Mouse (Mus musculus) mesoderm, embryonic 11.5 days (tissue): ENCODE results near the gene Cdk14.
"Not testable (repeated sequence)": the region's sequence is repeated elsewhere in the genome, so short reads cannot be mapped to it uniquely, and the experiment has no call there.

Experiments used
- DNase-seq: peaks from one replicate; pipeline ENCODE4 v3.0.0-alpha.2; 2012; ENCODE audit warnings: low read depth, low spot score

Gene Cdk14

DNA sequence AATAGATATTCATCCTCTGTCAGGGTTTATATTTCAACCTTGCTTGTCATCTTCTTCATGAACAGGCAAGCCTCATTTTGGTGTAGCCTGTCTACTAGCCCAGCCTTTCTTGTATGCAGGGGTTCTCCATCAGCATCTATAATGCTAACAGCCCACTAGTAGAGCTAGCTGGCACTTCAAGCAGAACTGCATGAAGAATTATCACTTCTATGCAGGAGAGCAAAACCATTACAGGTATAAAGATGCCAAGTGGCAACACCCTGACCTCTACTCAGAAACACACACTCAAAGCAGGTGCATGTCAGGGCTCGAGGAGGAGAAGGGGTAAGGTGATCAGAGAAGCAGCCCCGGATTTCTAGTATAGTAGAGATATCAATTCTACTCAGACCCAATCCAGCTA lies 155.4 kb downstream of the Cdk14 start:
- DNase-seq = no peak

DNA sequence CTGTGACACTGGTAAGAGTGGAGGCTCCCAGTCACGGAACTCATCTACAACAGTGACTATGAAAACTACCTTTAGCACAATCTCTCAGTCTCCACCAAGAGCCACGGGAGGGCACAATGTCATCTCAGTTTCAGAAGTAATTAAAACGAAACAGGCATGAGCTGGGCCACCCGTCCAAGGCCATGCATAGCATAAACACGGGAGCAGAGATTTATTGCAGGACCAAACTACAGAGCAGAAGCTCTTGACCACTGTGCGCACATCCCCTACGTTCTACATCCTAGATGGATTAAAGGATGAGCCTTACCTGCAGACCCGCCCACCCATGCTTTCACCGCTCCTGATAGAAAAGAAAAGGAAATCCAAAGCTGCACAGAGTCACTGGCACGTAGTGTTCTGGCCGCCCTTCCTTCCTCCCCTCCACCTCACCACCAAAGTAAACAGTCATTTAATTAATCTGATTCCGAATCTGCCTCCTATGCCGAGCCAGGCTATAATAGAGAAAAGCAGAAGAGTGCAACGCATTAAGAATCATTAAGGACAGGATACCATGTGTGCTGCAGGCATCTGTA lies 158.3 kb downstream of the Cdk14 start:
- no peak for DNase-seq

DNA sequence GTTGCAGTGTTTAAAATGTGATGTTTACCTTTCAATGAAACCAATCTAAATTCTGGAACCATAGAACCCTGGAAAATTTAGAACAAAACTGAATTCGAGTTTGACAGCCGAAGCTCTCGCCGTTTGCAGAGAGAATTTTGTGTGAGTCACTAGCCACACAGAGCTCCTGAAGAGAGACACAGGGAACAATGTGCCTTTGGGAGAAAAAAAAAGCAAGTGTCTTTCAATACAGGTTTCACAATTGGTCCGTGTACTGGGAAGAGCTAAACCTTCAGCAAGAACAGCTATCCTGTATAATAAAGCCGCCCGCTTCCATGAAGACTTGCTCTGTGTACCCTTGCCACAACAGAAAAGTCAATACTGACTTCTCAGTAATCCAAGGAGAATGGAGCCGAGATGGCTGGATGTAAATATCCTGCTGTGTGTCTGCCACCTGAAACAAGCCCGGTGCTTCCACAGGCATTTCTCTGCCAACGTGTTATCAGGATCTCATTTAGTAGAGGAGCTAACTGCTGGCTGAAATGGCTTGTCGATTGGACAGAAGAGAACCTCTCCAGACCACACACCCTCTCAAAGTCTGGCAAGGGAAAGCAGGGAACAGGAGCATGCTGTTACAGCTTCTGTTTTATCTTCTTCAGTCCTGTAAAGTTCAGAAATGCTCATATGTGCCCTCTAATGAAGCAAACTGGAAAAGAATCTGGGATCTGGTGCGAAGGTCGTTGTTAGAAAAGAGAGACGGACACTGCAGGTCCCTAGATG lies 159.0 kb downstream of the Cdk14 start:
- no peak for DNase-seq

DNA sequence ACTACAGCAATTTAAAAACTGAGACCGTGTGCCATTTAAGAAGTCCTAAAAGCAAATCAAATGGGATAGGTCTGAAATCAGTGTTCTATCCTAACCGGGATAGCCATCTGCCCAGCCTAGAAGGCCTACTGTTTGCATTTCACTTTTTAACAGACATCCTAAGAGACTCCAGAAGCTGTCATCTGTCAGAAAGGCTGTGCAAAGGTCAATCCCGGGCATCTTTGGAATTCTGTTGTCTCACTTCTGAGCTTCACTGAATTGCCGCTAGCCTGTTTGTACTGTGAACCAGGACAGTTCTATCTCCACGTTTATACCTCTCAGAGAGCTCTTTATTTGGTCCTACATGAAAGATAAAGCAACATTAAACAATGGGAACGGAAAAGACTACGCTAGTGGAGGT lies 159.8 kb downstream of the Cdk14 start:
- DNase-seq = no peak

DNA sequence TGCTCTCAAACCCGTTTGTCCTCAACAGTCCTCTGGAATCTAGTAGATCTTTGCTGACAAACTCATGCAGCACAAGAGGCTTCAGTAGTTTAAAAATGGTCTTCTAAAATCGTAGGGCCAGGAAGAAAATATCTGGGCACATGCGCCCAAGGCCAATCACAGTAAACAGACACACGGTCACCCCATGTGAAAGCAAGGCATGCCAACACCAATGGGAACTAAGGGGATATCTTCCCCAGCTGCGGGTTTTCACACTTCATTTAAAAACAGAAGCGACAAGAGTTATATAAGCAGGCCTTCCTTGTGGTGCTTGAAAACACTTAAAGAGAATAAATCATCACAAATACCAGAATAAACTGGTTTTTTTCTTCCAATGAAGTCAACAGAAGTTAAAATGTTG lies 165.7 kb downstream of the Cdk14 start:
- no peak for DNase-seq

DNA sequence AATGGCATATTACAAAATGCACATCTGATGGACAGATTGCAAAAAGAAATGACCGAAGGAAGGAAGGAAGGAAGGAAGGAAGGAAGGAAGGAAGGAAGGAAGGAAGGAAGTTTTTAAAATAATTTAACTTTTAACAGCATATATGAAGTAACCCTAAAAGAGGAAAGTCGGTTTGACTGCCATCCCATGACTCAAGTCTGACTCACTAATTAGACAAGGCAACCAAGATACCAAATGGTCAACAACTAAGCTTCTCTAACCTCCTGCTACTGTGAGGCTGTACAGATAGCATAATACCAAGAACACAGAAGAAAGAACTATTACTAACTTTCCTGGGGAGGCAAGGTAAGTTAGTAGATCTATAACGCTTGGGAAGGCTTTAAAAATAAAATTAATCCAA lies 166.9 kb downstream of the Cdk14 start:
- no peak for DNase-seq

DNA sequence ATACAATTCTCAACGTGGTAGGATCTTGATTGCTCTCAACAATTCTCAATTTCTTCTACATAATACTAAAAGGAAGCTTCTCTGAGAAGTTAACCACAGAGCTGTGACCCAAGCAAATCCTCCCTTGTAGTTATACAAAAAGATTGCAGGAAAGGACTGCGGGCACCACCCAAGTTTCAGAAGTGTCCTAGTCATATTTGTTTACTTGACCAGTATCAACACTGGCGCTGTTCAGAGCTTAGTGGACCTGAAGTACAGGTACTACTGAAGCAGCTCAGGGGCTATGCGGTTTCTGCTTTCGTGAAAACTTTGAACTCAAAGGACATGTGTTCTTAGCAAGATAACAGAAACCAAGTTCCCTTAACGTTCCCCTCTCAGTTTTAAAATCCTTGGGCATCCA lies 172.4 kb downstream of the Cdk14 start:
- no peak for DNase-seq

DNA sequence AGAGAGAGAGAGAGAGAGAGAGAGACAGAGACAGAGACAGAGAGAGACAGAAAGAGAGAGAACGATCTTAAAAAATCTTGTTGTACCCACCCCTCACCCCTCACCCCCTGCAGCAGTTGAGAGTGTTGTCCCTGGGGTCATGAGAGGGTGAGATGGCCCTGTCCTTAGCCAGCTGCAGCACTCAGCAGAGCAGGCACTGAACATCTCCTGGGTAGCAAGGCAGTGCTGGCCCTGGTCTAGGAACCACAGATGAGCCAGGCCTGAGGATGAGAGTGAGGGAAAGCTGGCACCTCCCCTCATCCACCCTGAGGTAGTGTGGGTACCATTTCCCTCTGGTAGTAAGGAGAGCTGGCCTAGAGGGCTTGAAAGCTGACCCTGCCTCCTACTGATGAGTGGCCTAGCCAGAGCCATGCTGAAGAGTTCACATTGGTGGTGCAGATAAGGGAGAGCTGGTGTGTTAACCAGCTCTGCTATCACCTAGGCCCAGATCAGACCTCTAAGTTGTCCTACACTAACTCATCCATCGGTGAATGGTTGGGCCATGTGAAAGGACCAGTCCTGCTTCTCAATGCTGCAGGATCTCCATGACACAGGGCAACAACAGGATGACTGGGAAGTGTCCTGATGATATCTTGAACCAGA lies 173.5 kb downstream of the Cdk14 start:
- no peak for DNase-seq

DNA sequence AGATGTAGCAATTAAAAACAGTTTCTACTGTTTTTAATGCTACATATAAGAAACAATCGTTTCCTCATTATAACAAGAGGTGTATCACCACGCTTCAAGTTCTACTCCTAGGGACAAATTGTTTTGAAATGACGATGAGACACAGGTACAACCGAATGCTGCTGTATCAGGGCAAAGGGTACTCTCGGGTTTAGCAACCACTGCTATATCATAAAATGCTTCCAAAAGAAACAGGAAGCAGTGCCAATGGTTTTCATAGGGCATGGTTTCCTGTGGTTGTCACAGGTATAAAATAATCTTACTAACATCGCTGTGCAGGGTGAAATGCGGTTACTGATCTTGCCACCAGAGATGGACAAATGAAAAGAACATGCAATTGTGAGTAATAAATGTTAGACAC lies 174.9 kb downstream of the Cdk14 start:
- DNase-seq = no peak

DNA sequence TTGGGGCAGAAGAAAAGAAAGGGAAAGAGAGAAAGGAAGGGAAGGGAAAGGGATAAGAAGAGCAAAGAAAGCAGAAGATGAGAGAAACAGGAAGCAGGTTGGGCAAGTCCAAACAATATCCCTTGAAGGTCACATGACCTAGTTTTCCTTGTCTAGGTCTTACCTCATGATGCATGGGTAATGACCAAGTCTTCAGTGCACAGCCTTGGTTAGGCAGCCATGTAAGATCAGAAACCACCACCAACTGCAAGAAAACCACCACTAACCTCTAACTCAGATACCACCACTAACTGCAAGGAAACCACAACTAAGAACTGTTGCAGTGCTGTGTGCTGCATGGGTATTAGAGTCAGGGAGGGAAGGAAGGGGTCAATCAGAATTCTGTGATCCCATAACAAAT lies 176.5 kb downstream of the Cdk14 start:
- no peak for DNase-seq

DNA sequence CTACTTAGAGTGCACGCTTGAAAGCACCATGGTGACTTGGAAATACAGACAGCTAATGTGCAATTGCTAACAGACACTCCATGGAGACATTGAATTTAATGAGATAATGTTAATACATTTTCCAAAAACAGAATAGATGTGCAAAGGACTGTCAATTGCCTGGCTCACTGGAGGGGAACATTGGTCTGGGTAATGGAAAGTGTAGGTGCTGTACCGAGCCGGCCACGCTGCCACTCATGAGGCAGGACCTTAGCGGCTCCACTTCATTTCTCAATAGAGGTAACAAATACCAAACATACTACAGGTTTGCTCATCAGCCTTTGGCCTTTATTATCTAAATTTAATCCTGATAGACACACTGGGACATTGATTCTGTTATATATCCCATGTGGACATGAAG lies 177.4 kb downstream of the Cdk14 start:
- no peak for DNase-seq

DNA sequence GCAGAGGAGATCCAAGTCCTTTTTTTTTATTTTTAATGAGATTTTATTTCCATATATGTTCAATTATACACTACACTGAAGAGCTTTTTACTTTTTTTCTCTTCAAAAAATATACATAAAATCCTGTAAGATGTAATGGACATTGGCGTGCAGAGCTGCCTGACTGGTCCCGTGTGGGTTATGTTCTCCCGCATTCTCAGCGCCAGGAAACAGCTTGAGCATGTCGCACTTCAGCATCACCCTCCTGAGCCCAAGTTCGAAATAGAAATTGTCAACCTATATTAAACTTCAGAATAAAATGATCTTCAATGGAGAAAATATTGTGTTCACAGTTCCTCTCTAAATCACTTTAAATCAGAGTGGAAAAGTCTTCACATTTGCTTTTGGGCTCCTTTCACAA lies 179.0 kb downstream of the Cdk14 start:
- DNase-seq = no peak

DNA sequence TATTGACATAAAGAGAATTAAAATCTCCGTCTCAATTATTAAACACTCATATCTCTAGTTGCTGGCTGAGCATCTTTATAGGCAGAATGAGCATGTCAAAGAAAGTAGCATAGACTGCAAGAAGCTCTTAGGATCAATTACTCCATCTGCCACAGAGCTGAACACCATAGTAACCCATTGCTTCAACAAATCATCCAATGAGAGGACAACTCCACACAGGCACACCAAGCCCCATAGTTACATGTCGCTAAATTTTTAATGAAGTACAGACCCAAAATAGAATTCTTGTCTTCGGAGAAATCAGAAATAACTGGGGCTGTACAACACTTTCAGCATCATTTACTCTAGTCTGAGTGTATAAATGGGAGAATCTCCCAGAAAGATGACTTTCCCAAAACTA lies 180.0 kb downstream of the Cdk14 start:
- DNase-seq = no peak

DNA sequence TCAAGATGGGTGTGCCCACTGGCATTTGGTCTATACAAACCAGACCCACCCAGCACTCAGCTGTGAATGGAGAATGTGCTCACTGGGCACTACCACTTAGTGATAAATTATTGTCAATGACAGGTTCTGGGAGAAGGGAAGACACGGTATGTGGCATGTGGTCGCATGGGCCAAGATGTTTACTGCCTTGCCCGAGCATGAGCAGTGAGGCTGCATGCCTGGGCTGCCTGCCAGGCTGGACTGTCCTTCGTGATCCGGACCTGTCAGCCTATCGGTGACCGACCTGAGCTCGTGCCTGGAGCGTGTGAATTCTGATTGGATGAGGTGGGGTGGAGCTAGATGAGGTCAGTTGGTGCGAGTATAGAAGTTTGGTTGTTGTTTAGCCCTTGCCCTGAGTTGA lies 185.2 kb downstream of the Cdk14 start:
- DNase-seq = not testable (repeated sequence)

DNA sequence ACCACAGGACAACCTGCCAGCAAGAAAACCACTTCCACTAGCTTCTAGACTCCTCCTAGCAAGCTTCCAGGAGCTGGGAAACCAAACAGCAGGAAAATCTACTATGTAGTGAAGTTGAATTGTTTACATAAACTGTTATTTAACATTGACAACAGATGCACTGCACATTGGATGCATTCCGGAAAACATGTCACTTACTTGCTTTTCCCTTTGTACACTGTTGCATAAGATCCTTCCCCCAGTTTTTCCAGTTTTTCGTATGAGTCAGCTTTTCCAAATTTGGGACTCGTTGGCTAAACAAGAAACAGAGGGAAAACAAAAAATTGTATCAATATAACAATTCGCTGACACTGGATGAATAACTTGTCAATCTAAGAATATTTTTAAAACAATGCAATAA lies 193.1 kb downstream of the Cdk14 start:
- no peak for DNase-seq

DNA sequence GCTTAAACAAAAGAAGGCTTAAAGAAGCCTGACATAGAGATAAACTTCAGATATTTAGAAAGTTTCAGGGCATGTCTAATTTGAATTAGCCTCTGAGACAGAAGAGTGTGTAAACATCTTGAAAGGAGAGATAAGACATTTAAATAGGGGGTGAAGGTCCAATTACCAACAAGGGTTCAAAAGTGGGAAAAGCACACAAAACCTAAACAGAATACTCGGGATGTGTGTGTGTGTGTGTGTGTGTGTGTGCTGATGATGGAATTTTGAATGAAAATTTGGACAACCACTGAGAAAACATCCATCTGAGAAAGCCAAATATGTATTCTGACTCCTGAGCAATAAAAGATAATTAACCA lies 208.4 kb downstream of the Cdk14 start:
- DNase-seq = no peak

DNA sequence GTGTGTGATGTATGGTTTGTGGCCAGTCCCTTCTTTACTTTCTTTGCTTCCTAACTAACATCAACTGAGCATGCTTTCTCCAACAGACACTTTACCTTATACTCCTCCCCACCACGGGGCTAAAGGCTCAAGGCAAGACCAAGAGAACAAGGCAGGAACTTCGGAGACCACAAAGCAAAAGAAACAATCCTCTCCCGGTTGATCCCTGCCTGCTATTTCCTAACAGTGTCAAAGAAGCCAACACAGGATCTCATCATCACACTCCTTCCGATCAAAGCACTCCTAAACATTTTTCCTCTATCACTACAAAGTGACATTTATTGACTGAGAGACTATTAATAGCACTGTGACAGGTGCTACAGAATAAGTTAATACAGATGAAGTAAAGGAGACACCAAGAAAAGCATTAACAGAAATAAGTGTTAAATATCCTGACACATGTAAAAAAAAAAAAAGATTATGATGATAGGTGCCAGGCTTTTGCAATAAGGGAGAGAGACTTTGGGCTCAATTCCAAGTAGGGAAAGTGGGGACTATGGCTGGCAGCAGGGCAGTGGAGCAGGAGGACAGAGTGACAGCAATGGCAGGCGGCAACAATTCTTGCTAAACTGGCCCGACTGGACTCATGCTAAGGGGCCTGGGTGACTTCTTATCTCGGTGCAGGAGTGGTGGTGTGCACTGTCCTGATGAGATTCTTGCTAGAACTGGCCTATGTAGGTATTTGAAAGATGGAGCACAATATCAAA lies 208.9 kb downstream of the Cdk14 start:
- no peak for DNase-seq

DNA sequence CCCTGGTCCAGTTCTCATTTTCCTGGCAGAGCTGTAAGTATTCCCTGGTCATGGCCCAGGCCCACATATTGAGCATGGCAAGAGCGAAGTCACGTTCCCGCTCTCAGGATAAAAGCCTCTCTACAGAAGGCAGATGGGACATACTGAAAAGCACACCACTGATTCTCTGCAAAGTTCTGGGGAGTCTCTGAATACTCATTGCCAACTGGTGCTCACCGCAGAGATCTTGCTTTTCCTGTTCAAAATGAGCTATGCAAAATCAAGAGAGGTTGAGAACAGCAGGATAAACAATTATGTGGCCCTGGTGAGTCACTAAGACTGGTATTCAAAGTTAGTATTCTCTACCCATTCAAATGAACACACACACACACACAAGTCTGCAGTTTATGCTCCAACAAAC lies 212.1 kb downstream of the Cdk14 start:
- DNase-seq = no peak

DNA sequence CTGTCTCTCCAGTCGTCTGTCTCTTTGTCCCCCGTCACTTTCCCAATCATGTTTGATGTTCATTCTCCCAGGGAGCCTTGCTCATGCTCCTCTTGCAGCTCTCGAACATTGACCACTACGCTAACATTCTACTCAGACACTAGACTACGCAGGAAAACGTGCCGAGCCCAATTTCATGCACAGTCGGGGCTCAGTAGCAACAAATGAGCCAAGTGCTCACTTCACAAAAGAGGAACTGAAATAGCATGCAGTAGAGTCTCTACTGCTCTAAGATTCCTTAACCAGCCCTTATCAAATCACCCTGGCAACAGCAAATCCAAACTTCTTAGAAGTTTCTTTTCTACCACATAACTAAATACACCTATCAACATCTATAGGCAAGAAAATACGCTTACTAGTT lies 214.1 kb downstream of the Cdk14 start:
- DNase-seq = peak; percentile 11

DNA sequence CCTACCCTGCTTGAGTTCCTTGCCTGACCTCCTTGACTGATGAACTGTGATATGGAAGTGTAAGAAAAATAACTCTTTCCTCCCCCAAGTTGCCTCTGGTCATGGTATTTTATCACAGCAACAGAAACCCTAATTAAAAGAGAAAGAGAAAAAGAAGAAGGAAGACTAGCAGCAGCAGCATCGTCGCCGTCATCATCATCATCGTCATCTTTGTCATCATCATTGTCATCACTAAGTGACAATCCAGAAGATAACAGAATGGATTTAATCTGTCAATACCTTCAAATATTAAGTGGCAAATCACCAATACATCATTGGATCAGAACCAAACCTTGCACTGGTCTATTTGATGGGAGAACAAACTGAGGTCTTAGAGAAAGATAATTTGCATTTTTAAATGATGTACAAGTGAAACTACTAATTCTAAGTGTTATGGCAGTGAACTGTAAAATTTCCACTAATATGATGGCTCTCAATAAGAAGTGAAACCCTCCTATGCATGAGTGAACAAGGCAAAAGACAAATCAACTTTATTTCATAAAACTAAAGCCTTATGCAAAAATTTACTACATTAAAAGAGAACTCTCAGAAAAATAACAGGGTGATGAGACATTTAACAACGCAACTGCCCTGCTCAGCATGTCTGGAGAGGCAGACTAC lies 225.4 kb downstream of the Cdk14 start:
- DNase-seq = no peak

DNA sequence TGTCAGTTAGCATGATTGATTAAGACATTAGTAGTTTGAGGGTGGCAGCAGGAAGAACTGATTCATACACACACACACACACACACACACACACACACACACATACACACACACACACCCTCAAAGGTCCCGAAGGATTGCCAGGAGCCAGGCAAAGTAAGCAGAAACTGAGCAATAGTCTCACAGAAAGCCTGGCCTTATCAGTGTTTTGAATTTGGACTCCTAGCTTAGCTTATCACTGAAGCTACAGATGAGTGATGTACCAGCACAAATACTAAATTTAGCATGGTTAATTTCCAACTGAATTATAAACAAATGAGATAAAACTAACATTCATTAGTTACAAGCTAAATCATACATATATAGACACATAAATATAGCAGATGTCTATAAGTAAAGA lies 230.5 kb downstream of the Cdk14 start:
- DNase-seq = no peak
